Mouse (Mus musculus): ENCODE data around the gene Lrrc38. TPM values are rescaled to one million over a fixed set of nuclear protein-coding genes. Genes with fewer than 3 reads are reported as not detected.

Lrrc38 gene
- 0.06 TPM in 1 of 2 replicates, not detected in the other for polyA plus RNA-seq (2015; fragmentation: Nextera tagmentation; extraction: Ambion mirVana)

GRCm38 (mm10) chr4:143349484-143349906, at the start of gene Lrrc38:
TSS of gene Lrrc38 (plus strand) at chr4:143349757.

GRCm38 (mm10) chr4:143394181-143394580, 44.6 kb downstream of the Lrrc38 start, which contains the start of gene Pramel1:
TSS of gene Pramel1 (plus strand) at chr4:143394428.

GRCm38 (mm10) chr4:143412219-143413092, 62.9 kb downstream of the Lrrc38 start, which contains the start of gene Pramef8:
TSS of gene Pramef8 (plus strand) at chr4:143412426.

Other genes with a start within 250 kb of the Lrrc38 start
- 5.2 and 6.7 TPM in 2 replicates for gene Prdm2, start 136.8 kb upstream of the Lrrc38 start, polyA plus RNA-seq (2015; fragmentation: Nextera tagmentation; extraction: Ambion mirVana)
- 153 and 177 TPM in 2 replicates for gene Pdpn, start 50.2 kb upstream of the Lrrc38 start, polyA plus RNA-seq (2015; fragmentation: Nextera tagmentation; extraction: Ambion mirVana)
- not detected in 2 replicates for gene Pramel1, start 44.7 kb downstream of the Lrrc38 start, polyA plus RNA-seq (2015; fragmentation: Nextera tagmentation; extraction: Ambion mirVana)
- gene Pramef8, start 62.7 kb downstream of the Lrrc38 start, polyA plus RNA-seq (2015; fragmentation: Nextera tagmentation; extraction: Ambion mirVana), result 6.9 and 9.2 TPM in 2 replicates
- not detected in 2 replicates for gene Oog4, start 100.6 kb downstream of the Lrrc38 start, polyA plus RNA-seq (2015; fragmentation: Nextera tagmentation; extraction: Ambion mirVana)
- gene Gm13043, start 161.6 kb downstream of the Lrrc38 start, polyA plus RNA-seq (2015; fragmentation: Nextera tagmentation; extraction: Ambion mirVana), result not detected in 2 replicates
- not detected in 2 replicates for gene Gm13040, start 186.2 kb downstream of the Lrrc38 start, polyA plus RNA-seq (2015; fragmentation: Nextera tagmentation; extraction: Ambion mirVana)
- not detected in 2 replicates for gene BC080695, start 201.9 kb downstream of the Lrrc38 start, polyA plus RNA-seq (2015; fragmentation: Nextera tagmentation; extraction: Ambion mirVana)
- gene Gm13057, start 202.0 kb downstream of the Lrrc38 start, polyA plus RNA-seq (2015; fragmentation: Nextera tagmentation; extraction: Ambion mirVana), result not detected in 2 replicates